9 mouse cellular contexts compared by ENCODE assay signal in genomic region chr1:58156747-58157146, GRCm38 (mm10). TPM values are rescaled to one million over a fixed set of nuclear protein-coding genes. Genes with fewer than 3 reads are reported as not detected.
DNase-seq lines count a peak whose midpoint lies in the region; ATAC-seq and TF ChIP-seq lines count a peak whose summit lies in the region.
"Had no signal": no experiment of that assay in that cellular context is flagged by ENCODE, and none has a peak within 500 bp of the region (broad histone marks: within the 10 kb centered on the region; RNA-seq: fewer than 3 reads in every experiment).

No protein-coding gene starts in this region.

- H3K4me1 ChIP-seq in MEL (ENCODE audit: control insufficient read depth in 1 of 2, insufficient read depth in 2 of 2, low read length in 2 of 2) = no peaks in the 10 kb centered on the region
- no peaks in the 10 kb centered on the region for H3K4me1 ChIP-seq in hindbrain, embryonic 16.5 days (ENCODE audit: control insufficient read depth, insufficient read depth, low read depth, low read length)
- no peaks in the 10 kb centered on the region for H3K4me1 ChIP-seq in liver, embryonic 14.5 days (replicated peaks; ENCODE audit: control insufficient read depth in 2 of 2, insufficient read depth in 2 of 2, low read length in 1 of 2)
- H3K4me1 ChIP-seq: megakaryocyte, embryonic 14.5 days had no signal

- no peak for TF ChIP-seq POLR2A in MEL (IDR thresholded peaks at IDR 0.05; ENCODE audit: control insufficient read depth in 1 of 2, insufficient read depth in 1 of 2, low read depth in 1 of 2, low read length in 2 of 2, poor library complexity in 1 of 2)

- no peak overlapping the region for H3K27ac ChIP-seq in MEL (ENCODE audit: control insufficient read depth, low read depth, low read length)
- H3K27ac ChIP-seq in hindbrain, embryonic 16.5 days (ENCODE audit: low read depth, low read length) = no peak overlapping the region
- H3K27ac ChIP-seq in liver, embryonic 14.5 days = no peak overlapping the region

- H3K9ac ChIP-seq in MEL (ENCODE audit: control insufficient read depth, low read depth, low read length, poor library complexity, severe bottlenecking) = no peak overlapping the region
- no peak overlapping the region for H3K9ac ChIP-seq in hindbrain, embryonic 16.5 days (ENCODE audit: low read depth, low read length)
- no peak overlapping the region for H3K9ac ChIP-seq in liver, embryonic 14.5 days (replicated peaks)

- no peak overlapping the region for H3K4me2 ChIP-seq in hindbrain, embryonic 16.5 days (ENCODE audit: low read length)
- no peak overlapping the region for H3K4me2 ChIP-seq in liver, embryonic 14.5 days (ENCODE audit: low read depth)

- intact Hi-C loops in left cerebral cortex, postnatal 14 days (cut with DNase I) = loop anchor here (2.0 to 5.0 kb wide), 2 partner anchors 114 to 141 kb away; no protein-coding TSS in a partner anchor

- DNase-seq in left cerebral cortex, postnatal 14 days (ENCODE audit: low spot score in 2 of 2) = peak; percentile 61 to 65
- no peak for DNase-seq in left cerebral cortex, adult 11 months (ENCODE audit: low spot score)
- DNase-seq in MEL (ENCODE audit: low read depth, low spot score) = peak; percentile 17
- DNase-seq in liver, embryonic 14.5 days (ENCODE audit: low read depth in 3 of 3, low spot score in 3 of 3) = no peak
- DNase-seq in skeletal muscle tissue, adult 2 months (ENCODE audit: low read depth, low spot score) = peak; percentile 10

- ATAC-seq in common myeloid progenitor, adult 5-6 weeks (replicated peaks; ENCODE audit: low read depth, poor library complexity, severe bottlenecking) = peak; percentile 71
- ATAC-seq in hindbrain, embryonic 16.5 days = peak; percentile 54
- no peak for ATAC-seq in liver, embryonic 14.5 days (ENCODE audit: insufficient read depth)
- ATAC-seq in cerebellum, adult (ENCODE audit: insufficient number of reproducible peaks, low FRiP score, low TSS enrichment) = no peak

- H3K36me3 ChIP-seq in MEL (ENCODE audit: control insufficient read depth in 1 of 2, insufficient read depth in 2 of 2, low read length in 2 of 2) = no peaks in the 10 kb centered on the region
- H3K36me3 ChIP-seq in hindbrain, embryonic 16.5 days (ENCODE audit: control insufficient read depth, insufficient read depth, low read length) = no peaks in the 10 kb centered on the region
- H3K36me3 ChIP-seq in liver, embryonic 14.5 days (replicated peaks; ENCODE audit: control insufficient read depth, insufficient read depth, low read depth) = no peaks in the 10 kb centered on the region

- H3K79me2 ChIP-seq in MEL (ENCODE audit: control insufficient read depth, insufficient read depth, low read length, poor library complexity) = no peaks in the 10 kb centered on the region

- no peak for TF ChIP-seq EP300 in MEL (IDR thresholded peaks at IDR 0.05; ENCODE audit: low read depth in 1 of 2, low read length in 2 of 2)
- no peak for TF ChIP-seq EP300 in liver, embryonic 14.5 days (IDR thresholded peaks at IDR 0.05; ENCODE audit: low read depth)

- no peak overlapping the region for H3K4me3 ChIP-seq in MEL (ENCODE audit: control insufficient read depth in 1 of 2, insufficient read depth in 1 of 2, low read depth in 2 of 2, low read length in 2 of 2)
- H3K4me3 ChIP-seq in hindbrain, embryonic 16.5 days (ENCODE audit: low read length) = no peak overlapping the region
- H3K4me3 ChIP-seq in liver, embryonic 14.5 days (ENCODE audit: insufficient read depth in 1 of 2, low read depth in 2 of 2, low read length in 2 of 2) = no peak overlapping the region
- H3K4me3 ChIP-seq: megakaryocyte, embryonic 14.5 days had no signal

- peak; percentile 38 for TF ChIP-seq RAD21 in MEL (IDR thresholded peaks at IDR 0.05; ENCODE audit: low read depth, low read length)

- 52% methylated on average over 5 of the region's 5 CpGs for WGBS in hindbrain, embryonic 16.5 days
- WGBS in liver, embryonic 14.5 days (ENCODE audit: insufficient replicate concordance) = 45% methylated on average over 5 of the region's 5 CpGs

- TF ChIP-seq CTCF in MEL (IDR thresholded peaks at IDR 0.05 in 2 of 3, conservative IDR thresholded peaks at IDR 0.05 in 1 of 3; ENCODE audit: control insufficient read depth in 1 of 3, insufficient read depth in 1 of 3, low read depth in 2 of 3, low read length in 3 of 3, poor library complexity in 1 of 3, severe bottlenecking in 1 of 3) = peak; percentile 30 to 65 (median 46); a peak in 5 of 6 replicates
- peak; percentile 61 for TF ChIP-seq CTCF in liver, embryonic 14.5 days (IDR thresholded peaks at IDR 0.05; ENCODE audit: low read depth)

- no peaks in the 10 kb centered on the region for H3K9me3 ChIP-seq in MEL (replicated peaks; ENCODE audit: insufficient read depth, low read length)
- no peaks in the 10 kb centered on the region for H3K9me3 ChIP-seq in hindbrain, embryonic 16.5 days (ENCODE audit: control insufficient read depth, low read length)
- H3K9me3 ChIP-seq in liver, embryonic 14.5 days (ENCODE audit: control insufficient read depth, low read length) = no peaks in the 10 kb centered on the region
- H3K9me3 ChIP-seq: megakaryocyte, embryonic 14.5 days had no signal

- H3K27me3 ChIP-seq in MEL (ENCODE audit: control insufficient read depth in 1 of 2, insufficient read depth in 2 of 2, low read length in 2 of 2) = no peaks in the 10 kb centered on the region
- H3K27me3 ChIP-seq in hindbrain, embryonic 16.5 days (replicated peaks; ENCODE audit: control insufficient read depth, insufficient read depth, low read length) = no peaks in the 10 kb centered on the region
- no peaks in the 10 kb centered on the region for H3K27me3 ChIP-seq in liver, embryonic 14.5 days (ENCODE audit: control insufficient read depth, insufficient read depth, low read length)

TF ChIP-seq in MEL, 35 proteins besides CTCF, POLR2A, EP300 and RAD21:
- peak; percentile 23; the same call in 1 of the 2 replicates for TF ChIP-seq ZC3H11A (IDR thresholded peaks at IDR 0.05; ENCODE audit: low read depth, low read length)
- TF ChIP-seq SMC3 (IDR thresholded peaks at IDR 0.05; ENCODE audit: low read depth, low read length) = peak; percentile 52
- no peak for TF ChIP-seq MAZ (IDR thresholded peaks at IDR 0.05; ENCODE audit: low read depth, low read length)

RNA-seq across cellular contexts. Expression of gene Aox3, which starts 43.8 kb away (rescaled TPM):
- total RNA-seq in left cerebral cortex, postnatal 14 days (2021) = 1 to 10 TPM; 2.3 to 2.5 TPM
- total RNA-seq in MEL (2012; rRNA removed) = not detected in 2 replicates
- polyA plus RNA-seq in MEL (2012; ENCODE audit: insufficient read depth in 1 of 2, insufficient read length in 2 of 2, low read depth in 1 of 2, low replicate concordance in 2 of 2, missing spikeins in 1 of 2) = not detected
- total RNA-seq in common myeloid progenitor, adult 5-6 weeks (2017) = not detected in 2 replicates
- 0.37 and 0.38 TPM in 2 replicates for polyA plus RNA-seq in hindbrain, embryonic 16.5 days (2015; fragmentation: Nextera tagmentation; extraction: Ambion mirVana)
- polyA plus RNA-seq in liver, embryonic 14.5 days (2012; rRNA removed) = 0.09 and 0.12 TPM in 2 replicates
- 0.20 and 0.29 TPM in 2 replicates for polyA plus RNA-seq in liver, embryonic 14.5 days (2014; fragmentation: Nextera tagmentation; extraction: Ambion mirVana)

RNA-seq across cellular contexts. Expression of gene Aox4, which starts 53.5 kb away (rescaled TPM):
- 10 to 100 TPM in 1 of 2 experiments, 1 to 10 TPM in 1; 8.0 to 11.5 TPM for total RNA-seq in left cerebral cortex, postnatal 14 days (2021)
- not detected in 2 replicates for total RNA-seq in MEL (2012; rRNA removed)
- polyA plus RNA-seq in MEL (2012; ENCODE audit: insufficient read depth in 1 of 2, insufficient read length in 2 of 2, low read depth in 1 of 2, low replicate concordance in 2 of 2, missing spikeins in 1 of 2) = not detected
- total RNA-seq in common myeloid progenitor, adult 5-6 weeks (2017) = 0.10 and 0.27 TPM in 2 replicates
- polyA plus RNA-seq in hindbrain, embryonic 16.5 days (2015; fragmentation: Nextera tagmentation; extraction: Ambion mirVana) = 0.29 and 0.59 TPM in 2 replicates
- polyA plus RNA-seq in liver, embryonic 14.5 days (2012; rRNA removed) = 0.10 and 0.75 TPM in 2 replicates
- 0.22 and 0.25 TPM in 2 replicates for polyA plus RNA-seq in liver, embryonic 14.5 days (2014; fragmentation: Nextera tagmentation; extraction: Ambion mirVana)

Comparison
In these comparisons a context has a peak if more than half of its experiments do, and no peak if none do; other contexts are left out.
1. DNase-seq: peak in left cerebral cortex, postnatal 14 days (2 of 2), MEL (single experiment) and skeletal muscle tissue, adult 2 months (single experiment); none in left cerebral cortex, adult 11 months (single experiment) and liver, embryonic 14.5 days (0 of 3).
2. ATAC-seq: peak in common myeloid progenitor, adult 5-6 weeks (single experiment) and hindbrain, embryonic 16.5 days (single experiment); none in liver, embryonic 14.5 days (single experiment) and cerebellum, adult (single experiment).